Mouse (Mus musculus) mouse trophoblast stem cell (cell line): ENCODE measurements around the gene Eif2b3.

Experiments used
- in situ Hi-C, 2 experiments: fragments of 300-500 bp; cut with MseI, MboI; formaldehyde crosslinking; loops; 2 replicates in 1 of 2; 3 replicates in 1 of 2; pipeline ENCODE4 v1.15.1; 2025

Eif2b3 gene

DNA sequence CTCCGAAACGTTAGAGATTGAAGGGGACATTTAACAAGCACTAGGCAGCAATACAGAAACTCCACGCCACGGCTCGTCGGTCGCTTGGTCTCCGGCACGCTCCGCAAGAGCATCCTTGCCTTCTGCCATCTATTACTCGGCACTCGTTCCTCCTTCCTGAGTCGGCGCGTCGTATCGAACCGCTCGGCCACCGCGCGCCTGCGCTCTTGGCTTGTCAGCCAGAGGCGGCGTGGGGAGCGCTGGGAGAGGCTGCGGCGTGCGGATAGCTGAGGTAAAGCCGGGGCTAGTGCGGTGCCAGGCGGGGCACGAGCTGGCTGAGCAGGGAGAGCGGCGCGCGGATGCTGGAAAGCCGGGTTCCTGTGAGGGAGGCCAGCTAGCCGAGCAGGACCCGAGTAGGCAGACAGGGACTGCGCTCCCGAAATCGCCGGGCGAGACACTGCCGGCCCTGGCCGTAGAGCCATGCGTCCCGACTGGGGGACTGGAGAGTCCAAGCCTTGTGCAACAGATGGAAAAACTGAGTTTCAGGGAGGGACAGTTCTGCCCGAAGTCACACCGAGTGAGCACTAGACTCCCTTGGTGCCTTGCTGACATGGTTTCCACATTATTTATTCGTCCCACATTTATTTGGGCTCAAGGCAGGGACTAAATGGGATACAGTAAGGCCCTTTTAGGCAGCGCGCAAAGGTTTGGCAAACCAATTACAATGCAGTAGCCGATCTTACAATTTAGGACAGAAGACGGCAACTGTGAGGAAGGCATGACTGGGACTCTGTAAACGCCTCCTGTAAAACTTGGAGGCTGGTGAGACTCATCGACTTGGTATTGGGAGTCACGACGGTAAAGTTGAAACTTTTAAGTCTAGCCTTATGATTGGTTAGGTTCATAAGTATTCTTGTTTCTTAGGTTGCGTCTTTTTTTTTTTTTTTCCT is at the start of gene Eif2b3:
Eif2b3 (plus strand) TSS at position 197 of the 929 bp plus-strand sequence.
- in situ Hi-C loops = no loop called here

DNA sequence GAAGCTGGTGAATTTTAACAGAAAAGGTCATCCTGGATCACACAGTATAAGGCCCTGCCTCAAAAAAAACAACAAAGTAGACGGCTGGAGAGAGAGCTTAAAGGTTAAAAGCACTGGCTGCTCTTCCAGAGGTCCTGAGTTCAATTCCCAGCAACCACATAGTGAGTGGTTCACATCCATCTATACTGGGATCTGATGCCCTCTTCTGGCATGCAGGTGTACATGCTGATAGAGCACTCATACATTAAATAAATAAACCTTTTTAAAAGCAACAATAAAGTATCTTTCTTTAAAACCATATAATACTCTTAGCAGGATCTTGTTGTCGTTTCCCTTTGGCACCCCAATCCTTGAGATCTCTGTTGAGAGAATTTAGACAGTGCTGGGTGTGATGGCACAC is 42.7 kb upstream of the Eif2b3 start:
- in situ Hi-C loops = loop anchor here in 1 of 2 experiments (10.0 kb wide), 1 partner anchor 142 kb away; no protein-coding TSS in a partner anchor

DNA sequence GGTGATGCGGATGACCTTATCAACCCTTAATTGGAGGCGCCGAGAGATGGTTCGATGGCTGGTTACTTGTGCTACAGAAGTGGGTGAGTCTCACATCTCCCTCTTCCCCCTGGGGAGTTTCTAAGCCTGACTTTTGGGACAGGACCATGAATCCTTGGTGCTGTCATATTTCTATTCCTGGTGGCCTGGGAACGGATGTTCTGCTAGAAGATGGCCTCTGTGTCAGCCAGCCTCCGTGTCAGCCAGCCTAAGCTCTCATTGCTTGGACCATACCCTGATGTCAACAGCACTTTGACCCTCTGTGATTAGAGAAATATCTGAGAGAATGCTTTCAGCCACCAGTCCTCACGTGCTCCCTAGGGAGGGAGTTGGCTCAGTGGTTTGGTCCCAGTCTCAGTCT is 33.5 kb upstream of the Eif2b3 start:
- in situ Hi-C loops = no loop called here

DNA sequence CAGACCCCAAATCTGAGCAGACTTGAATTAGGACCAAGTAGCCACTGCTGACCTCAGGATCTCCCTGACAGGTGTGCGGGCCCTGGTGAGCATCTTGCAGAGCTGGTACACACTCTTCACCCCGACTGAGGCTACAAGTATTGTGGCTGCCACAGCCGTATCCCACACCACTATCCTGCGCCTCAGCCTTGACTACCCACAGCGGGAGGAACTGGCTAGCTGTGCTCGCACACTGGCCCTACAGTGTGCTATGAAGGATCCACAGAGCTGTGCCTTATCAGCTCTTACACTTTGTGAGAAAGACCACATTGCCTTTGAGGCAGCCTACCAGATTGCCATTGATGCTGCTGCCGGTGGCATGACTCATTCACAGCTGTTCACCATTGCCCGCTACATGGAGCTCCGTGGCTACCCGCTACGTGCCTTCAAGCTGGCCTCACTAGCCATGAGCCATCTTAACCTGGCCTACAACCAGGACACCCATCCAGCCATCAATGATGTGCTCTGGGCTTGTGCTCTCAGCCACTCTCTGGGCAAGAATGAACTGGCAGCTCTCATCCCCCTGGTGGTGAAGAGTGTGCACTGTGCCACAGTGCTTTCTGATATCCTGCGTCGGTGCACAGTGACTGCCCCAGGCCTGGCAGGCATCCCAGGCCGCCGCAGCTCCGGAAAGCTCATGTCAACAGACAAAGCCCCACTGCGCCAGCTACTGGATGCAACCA is 32.6 kb upstream of the Eif2b3 start:
- in situ Hi-C loops = no loop called here

DNA sequence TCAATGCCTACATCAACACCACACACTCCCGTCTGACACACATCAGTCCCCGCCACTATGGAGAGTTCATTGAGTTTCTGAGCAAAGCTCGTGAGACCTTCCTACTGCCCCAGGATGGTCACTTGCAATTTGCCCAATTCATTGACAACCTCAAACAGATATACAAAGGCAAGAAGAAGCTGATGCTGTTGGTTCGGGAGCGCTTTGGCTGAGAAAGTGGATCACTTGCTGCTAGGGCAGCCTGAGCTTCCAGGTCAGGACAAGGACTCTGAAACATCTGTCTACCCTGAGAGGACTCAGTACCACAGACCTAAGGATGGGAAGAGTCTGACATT is 32.1 kb upstream of the Eif2b3 start:
- in situ Hi-C loops = no loop called here

DNA sequence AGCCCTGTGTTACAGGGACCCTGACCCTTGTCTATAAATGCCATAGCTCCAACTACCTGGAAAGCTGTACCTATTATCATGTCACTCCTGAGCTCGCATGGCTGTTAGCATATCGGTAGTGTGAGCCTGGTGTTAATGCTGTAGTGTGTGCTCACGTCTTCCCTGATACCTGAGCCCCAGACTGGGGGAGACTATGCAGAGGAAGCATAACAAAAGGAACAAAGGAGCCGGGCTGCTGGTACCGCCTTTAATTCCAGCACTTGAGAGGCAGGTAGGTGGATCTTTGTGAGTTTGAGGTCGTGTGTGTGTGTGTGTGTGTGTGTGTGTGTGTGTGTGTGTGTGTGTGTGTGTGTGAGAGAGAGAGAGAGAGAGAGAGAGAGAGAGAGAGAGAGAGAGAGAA is 29.5 kb upstream of the Eif2b3 start:
- in situ Hi-C loops = loop anchor here (5.0 kb wide), 2 partner anchors 157 to 162 kb away; no protein-coding TSS in a partner anchor

DNA sequence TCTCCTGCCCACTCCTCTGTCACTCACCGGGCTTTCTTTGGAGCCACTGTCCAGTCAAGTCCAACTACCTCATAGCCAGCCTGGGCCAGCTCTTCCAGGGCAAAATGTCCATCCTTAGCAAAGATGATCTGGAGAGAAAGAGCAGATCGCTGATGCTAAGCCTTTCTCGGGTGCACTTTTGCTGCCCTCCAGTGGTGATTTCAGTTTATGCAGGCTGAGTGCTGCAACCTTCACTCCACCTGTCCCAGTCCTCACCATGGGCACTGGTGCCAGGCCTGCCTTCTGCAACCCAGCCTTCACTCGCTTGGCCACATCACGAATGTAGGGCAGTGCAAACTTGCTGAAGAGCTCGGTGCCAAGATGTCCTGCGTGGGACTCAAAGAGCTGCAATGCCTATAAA is 27.8 kb upstream of the Eif2b3 start:
- in situ Hi-C loops = loop anchor here (5.0 kb wide), 2 partner anchors 159 to 164 kb away; no protein-coding TSS in a partner anchor

DNA sequence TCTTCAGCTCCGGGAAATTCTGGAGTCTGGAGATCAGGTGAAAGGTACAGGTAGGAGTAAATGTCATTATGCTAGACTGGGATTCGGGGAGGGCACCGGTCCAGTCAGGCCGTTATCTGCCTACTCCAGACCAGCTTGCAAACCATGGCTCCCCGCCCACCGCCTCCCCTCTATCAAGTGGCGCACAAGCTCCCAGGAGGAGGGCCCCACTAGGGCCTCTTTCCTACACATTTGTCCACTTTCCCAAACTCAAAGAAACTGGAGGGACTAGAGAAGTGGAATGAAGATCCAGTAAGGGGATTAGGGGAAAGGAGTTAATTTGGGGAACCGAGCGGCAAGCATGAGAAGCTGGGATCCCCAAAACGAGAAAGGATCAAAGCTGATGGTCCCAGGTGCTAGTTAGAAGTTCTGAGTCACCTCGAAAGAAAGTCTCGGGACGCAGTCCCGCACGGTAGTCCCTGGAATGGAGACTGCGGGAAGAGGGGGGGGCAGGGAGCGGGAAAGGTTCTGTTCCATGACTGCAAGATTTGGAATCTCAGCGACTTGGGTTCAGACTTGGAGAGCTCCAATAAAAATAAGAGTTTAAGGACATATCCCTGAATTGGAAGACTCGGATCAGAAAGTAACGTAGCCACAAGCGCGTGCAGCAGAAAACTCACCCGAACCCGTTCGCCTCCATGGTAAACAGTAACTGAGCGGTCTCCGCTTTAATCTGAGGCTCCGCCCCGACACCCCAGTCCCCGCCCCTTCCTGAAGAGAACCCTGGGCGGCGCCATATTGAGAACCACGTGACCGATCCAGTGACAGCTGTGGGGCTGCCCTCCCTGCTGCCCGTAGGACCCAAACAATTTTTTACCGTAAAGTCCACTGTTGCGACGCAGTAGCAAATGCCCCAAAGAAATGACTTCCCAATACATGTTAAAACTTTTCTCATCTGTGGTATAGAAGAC is 25.3 kb upstream of the Eif2b3 start, which contains the start of gene Urod:
Urod (minus strand) TSS at position 742 of the 950 bp plus-strand sequence.
- in situ Hi-C loops = loop anchor here (5.0 kb wide), 2 partner anchors 162 to 167 kb away; no protein-coding TSS in a partner anchor

DNA sequence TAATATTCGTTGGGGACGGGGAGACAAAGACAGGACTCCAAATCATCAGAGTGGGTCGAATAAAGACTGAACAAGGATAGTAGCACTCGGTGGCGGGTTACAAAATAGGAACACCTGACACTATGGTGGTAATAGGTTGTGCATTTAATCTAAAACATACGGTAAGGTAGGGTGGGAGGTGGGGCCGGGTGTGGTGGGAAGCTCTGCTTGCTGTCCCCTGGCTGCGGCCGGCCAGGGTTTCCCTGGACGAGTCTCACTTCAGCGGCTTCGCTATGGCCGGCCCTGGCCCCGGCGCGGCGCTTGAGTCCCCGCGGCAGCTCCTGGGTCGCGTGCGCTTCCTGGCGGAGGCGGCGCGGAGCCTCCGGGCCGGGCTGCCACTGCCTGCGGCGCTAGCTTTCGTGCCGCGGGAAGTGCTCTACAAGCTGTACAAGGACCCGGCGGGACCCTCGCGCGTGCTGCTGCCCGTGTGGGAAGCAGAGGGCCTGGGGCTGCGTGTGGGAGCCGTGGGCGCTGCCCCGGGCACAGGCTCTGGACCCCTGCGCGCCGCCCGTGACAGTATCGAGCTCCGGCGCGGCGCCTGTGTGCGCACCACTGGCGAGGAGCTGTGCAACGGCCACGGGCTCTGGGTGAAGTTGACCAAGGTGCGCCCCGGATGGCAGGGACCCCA is 23.9 kb upstream of the Eif2b3 start, which contains the start of gene Hectd3:
Hectd3 (plus strand) TSS at position 187 of the 667 bp plus-strand sequence.
- in situ Hi-C loops = no loop called here

DNA sequence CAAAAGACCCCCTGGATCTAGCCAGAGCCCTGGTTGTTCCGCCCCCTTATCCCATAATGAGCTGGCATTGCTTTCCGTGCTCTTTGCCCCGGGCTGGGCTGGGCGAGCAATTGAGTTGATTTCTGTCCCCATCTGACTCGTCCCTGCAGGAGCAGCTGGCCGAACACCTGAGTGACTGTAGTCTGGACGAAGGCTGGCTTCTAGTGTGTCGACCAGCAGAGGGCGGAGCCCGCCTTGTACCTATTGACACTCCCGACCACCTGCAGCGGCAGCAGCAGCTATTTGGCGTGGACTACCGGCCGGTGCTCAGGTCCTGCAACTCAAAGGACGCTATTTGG is 23.4 kb upstream of the Eif2b3 start:
- in situ Hi-C loops = no loop called here

DNA sequence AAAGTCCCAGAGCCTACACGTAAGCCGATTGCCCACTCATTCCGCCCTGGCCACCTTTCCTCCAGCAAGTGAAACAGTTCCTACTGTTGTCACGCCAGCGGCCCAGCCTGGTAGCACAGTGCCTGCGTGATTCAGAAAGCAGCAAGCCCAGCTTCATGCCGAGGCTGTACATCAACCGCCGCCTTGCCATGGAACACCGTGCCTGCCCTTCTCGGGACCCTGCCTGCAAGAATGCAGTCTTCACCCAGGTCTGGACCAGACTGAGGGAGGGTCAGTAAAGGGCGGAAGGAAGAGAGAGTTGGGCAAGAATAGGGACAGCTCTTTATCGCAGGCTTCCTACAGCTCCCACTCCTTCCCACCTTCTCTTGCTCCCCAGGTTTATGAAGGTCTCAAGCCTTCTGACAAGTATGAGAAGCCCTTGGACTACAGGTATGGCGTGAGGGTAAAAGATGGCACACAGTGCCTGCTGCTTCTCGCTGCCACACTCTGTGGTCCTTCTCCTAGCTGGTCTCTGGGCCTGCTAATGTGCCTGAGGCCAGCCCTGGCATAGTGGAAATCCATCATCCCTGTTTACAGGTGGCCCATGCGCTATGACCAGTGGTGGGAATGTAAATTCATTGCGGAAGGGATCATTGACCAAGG is 19.6 kb upstream of the Eif2b3 start:
- in situ Hi-C loops = no loop called here

DNA sequence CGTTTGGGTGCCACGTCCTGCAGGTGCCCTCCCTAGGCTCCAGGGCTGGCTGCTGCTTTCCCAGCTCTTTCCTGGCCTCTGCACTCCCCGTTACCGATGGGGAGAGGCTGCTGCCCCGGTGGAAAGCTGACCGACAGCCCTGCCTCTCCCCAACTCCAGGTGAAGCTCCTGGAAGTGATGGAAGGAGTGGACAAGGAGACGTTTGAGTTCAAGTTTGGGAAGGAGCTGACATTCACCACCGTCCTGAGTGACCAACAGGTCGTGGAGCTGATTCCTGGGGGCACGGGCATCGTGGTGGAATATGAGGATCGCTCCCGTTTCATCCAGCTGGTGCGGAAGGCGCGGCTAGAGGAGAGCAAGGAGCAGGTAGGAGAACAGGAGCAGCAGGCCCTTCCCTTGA is 17.2 kb upstream of the Eif2b3 start:
- in situ Hi-C loops = no loop called here

DNA sequence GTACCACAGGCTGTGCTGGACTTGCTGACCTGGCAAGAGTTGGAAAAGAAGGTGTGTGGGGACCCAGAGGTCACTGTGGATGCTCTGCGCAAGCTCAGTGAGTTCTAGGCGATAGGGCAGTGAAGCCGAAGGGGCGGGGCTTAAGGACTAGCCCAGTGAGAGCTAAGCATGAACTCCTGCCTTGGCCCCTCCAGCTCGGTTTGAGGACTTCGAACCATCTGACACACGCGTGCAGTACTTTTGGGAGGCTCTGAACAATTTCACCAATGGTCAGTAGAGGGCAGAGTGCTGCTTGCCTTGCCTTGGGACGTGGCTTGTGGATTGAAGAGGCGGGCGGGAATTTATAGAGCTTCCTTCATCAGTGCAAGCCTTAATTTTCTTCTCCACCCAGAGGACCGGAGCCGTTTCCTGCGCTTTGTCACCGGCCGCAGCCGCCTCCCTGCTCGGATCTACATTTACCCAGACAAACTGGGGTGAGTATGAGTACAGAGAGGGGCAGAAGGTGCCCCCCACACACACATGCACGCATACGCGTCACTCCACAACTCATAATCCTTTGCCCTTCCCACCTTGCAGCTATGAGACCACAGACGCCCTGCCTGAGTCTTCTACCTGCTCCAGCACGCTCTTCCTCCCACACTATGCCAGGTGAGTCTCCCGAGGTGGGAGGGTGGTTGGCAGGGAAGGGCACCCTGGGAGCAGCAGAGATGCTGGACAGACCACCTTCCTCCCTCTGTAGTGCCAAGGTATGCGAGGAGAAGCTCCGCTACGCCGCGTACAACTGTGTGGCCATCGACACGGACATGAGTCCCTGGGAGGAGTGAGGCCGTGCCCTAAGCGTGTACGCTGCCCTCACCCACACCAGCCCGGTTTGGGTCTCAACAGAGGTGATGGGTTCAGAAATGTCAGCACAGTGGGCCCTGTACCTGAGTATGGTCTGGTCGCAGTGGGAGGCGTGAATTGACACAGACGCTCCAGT is 16.4 kb upstream of the Eif2b3 start:
- in situ Hi-C loops = no loop called here

DNA sequence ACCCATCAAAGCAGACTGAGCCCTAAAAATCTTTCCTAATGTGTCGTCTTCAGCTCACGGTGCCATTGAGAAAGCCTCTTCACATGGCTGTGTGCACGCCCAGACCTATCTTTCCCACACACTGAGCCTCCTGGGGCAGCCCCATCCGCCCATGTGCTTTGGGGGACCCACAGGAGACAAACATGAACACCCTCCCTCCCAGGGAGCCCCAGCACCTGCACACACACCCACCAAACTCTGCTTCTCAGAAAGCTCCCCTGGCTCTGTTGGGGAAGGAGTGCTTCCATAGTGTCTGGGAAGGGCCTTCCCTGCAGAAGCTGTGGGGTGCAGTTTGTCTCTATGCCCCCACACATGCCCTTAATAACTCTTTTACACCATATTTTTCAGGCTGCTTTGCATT is 14.6 kb upstream of the Eif2b3 start:
- in situ Hi-C loops = no loop called here

DNA sequence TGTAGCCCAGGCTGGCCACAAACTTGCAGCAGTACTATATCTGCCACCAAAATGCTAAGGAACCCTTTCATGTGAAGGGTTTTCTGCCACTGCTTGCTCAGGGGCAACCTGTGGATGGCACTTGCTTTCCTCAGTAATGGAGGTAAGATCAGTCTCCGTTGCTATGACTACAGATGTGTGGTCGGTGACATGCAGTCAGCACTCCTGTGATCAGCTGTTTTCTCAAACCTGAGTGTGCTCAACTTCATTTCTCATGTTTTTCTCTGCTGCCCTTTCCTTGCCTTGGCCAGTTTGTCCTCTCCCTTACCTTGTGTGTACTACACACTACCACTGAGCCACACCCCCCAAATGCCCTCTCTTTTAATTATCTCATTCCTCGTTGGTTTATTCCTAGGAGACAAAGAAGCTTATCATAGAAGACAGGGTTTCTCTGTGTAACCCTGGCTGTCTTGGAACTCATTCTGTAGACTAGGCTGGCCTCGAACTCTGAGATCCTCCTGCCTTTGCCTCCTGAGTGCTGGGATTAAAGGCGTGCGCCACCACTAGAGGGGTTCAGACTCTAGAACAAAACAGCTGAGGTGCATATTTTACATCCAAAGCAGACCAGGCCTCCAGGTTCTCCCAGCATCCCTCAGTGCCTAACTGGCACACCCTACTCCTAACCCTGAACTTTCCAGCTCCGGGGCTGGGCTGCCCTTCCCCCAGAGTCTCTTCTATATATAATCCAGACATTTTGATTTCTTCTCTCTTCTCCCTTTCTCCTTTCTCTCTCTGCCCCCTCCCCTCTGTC is 13.4 kb upstream of the Eif2b3 start:
- in situ Hi-C loops = no loop called here

DNA sequence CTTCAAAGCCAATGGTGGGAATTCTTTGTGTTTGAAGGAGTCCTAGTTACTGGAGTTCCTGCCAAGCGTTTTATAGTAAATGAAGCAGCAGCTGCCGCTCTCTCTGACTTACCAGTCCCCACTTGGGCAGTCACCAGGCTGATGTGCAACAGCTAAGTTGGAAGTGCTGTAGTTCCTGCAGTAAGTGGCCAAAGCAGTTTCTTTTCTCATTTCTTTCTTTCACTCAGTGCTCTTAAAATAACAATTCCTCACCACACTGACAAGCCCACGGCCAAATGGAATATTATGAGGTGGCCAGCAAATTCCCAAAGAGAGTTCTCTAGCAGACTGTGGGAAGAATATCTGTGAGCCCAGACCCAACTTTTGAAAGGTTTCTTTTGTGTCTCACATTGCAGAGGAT is 12.1 kb upstream of the Eif2b3 start:
- in situ Hi-C loops = no loop called here

DNA sequence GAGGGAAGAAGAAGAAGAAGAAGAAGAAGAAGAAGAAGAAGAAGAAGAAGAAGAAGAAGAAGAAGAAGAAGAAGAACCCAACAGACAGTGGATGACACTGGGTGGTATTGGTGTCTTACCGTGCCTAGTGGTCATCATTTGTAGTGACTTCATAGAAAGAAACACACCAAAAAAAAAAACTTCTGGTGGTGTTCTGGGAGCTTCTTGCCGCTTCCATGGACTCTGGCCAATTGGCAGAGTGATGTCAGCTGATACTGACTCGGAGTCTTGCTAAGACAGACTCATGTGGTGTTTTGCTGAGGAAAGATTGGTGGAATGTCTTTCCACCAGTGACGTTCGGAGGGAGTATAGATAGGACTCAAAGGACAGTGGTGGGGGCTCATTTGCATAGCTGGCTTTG is 9.0 kb upstream of the Eif2b3 start:
- in situ Hi-C loops = no loop called here

DNA sequence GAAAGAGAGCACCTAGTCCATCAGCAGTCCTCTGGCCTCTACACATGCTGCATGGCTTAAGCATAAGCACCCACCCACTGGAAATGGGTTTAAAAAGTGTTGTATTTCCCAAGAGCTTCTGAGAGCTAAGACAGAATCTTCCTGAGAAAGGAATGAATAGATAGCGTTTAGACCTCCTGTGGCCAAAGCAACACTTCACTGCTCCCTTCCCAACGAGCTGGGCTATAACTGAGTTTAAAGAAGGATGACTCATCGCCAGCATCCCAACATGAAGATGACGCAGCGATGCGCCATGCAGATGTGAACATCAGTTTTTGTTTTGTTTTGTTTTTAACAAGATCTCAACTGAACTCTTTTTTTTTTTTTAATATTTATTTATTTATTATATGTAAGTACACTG is 5.6 kb upstream of the Eif2b3 start:
- in situ Hi-C loops = no loop called here
